Mouse (Mus musculus) spleen, embryonic (tissue): Measurements from ENCODE around the gene Olfr71.

ENCODE experiments used
- CTCF ChIA-PET: fragments of 350-600 bp; sonication (Branson Sonifier 250); formaldehyde crosslinking; loops from one replicate; lab custom pipeline; 2022; lab: Charles Lee

The Olfr71 gene

DNA sequence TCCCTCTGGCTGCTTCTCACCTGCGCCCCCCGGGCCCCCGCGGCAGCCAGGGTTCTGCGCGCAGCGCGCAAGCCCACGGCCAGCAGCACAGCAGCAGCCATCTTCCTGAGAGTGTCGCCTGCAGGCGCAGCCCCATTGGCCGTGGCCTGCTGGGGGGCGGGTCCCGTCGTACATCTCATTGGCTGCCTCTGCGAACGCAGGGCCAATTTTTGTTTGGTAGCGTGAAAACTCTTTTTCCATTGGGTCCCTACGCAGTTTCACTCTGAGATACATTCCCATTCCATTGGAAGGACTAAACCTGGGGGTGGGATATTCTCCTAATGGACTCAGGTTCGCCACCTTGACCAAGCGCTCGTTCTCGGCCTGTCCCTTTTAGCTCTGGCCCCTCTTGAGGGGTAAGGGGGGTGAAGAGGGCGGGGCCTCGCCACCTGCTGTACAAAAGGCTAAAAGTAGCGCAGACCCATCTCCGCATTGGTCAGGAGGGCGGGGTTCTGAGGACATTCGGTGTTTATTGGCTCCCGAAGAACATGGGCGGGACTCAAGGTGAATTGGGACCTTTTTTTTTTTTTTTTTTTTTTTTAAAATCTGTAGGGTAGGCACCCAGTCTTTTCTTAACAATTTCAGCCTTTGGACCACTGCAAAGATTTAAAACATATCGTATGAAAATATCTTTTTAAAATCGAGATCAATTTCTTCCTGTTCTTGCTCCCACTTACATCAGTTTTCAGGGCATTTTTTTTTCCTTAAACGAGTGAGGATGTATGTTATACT, 53.5 kb downstream of the Olfr71 start, which contains the start of gene Hint2:
Hint2 (minus strand) TSS at position 128 of the 771 bp plus-strand sequence.
- CTCF ChIA-PET, result no interaction called here

DNA sequence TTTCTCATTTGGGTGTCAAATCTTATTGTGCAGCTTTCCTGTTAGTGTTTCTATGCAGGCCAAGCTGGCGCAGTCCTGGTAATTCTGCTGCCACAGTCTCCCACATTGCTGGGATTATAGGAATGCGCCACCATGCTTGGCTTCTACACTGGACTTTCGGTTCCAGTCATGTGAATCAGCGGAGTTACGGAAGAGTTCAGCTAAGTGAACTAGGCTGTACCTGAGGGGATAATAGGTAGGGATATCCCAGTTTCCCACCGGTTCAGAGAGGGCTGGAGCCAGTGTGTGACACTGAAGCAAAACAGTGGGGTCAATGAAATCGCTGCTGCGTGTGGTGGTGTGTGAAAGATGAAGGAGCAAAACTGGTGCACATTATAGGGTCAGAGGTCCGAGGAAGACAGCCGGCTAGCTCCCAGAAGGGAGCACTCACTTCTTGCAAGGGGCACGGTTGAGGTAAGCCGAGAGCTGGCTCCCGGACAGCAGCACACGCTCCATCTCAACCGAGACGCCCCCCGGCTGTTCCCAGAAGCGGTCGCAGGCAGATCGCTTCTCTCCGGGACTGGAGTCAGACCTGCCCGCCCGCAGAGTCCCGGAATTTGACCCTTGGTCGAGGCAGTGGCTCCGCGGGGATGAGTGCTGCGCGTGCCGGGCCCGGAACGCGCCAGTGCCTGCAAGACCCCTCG, 54.3 kb downstream of the Olfr71 start:
- CTCF ChIA-PET, result no interaction called here
